Mouse (Mus musculus): ENCODE measurements around the gene Tanc2. TPM values are rescaled to one million over a fixed set of nuclear protein-coding genes. Genes with fewer than 3 reads are reported as not detected.

Gene Tanc2
- total RNA-seq, 2 experiments from 2014 or later, result 59.6 to 61.4 TPM

- DNase-seq, result no peak
Observed at GRCm38 (mm10) chr11:105648026-105648425, 58.2 kb downstream of the Tanc2 start.

GRCm38 (mm10) chr11:105654616-105655015 is 64.8 kb downstream of the Tanc2 start:
- DNase-seq, result no peak

- no peak for DNase-seq
Observed at GRCm38 (mm10) chr11:105655335-105655734, 65.5 kb downstream of the Tanc2 start.

- DNase-seq, result no peak
Observed at GRCm38 (mm10) chr11:105667879-105668278, 78.1 kb downstream of the Tanc2 start.

GRCm38 (mm10) chr11:105678996-105679395 is 89.2 kb downstream of the Tanc2 start:
- DNase-seq, result no peak

GRCm38 (mm10) chr11:105684747-105685146 is 95.0 kb downstream of the Tanc2 start:
- no peak for DNase-seq

GRCm38 (mm10) chr11:105700528-105700927 is 110.7 kb downstream of the Tanc2 start:
- DNase-seq, result no peak

GRCm38 (mm10) chr11:105719660-105720059 is 129.9 kb downstream of the Tanc2 start:
- no peak for DNase-seq

- no peak for DNase-seq
Observed at GRCm38 (mm10) chr11:105731541-105731940, 141.8 kb downstream of the Tanc2 start.

GRCm38 (mm10) chr11:105731989-105732531 is 142.3 kb downstream of the Tanc2 start:
- DNase-seq, result no peak

GRCm38 (mm10) chr11:105743171-105743570 is 153.4 kb downstream of the Tanc2 start:
- DNase-seq, result no peak

- DNase-seq, result peak; percentile 38
Observed at GRCm38 (mm10) chr11:105749297-105750071, 159.7 kb downstream of the Tanc2 start.

- no peak for DNase-seq
Observed at GRCm38 (mm10) chr11:105758561-105759203, 168.9 kb downstream of the Tanc2 start.

- DNase-seq, result no peak
Observed at GRCm38 (mm10) chr11:105759413-105759812, 169.6 kb downstream of the Tanc2 start.

- DNase-seq, result no peak
Observed at GRCm38 (mm10) chr11:105760346-105760745, 170.6 kb downstream of the Tanc2 start.

- DNase-seq, result no peak
Observed at GRCm38 (mm10) chr11:105777802-105778201, 188.0 kb downstream of the Tanc2 start.

- DNase-seq, result no peak
Observed at GRCm38 (mm10) chr11:105792501-105792900, 202.7 kb downstream of the Tanc2 start.

- DNase-seq, result no peak
Observed at GRCm38 (mm10) chr11:105803686-105804085, 213.9 kb downstream of the Tanc2 start.

GRCm38 (mm10) chr11:105804776-105805175 is 215.0 kb downstream of the Tanc2 start:
- peak; percentile 7 for DNase-seq

GRCm38 (mm10) chr11:105807103-105807502 is 217.3 kb downstream of the Tanc2 start:
- no peak for DNase-seq

GRCm38 (mm10) chr11:105823246-105823645 is 233.5 kb downstream of the Tanc2 start:
- DNase-seq, result no peak

GRCm38 (mm10) chr11:105823759-105824158 is 234.0 kb downstream of the Tanc2 start:
- DNase-seq, result no peak

GRCm38 (mm10) chr11:105828175-105828574 is 238.4 kb downstream of the Tanc2 start:
- DNase-seq, result no peak

GRCm38 (mm10) chr11:105835209-105835608 is 245.4 kb downstream of the Tanc2 start:
- DNase-seq, result no peak
